Mouse (Mus musculus) A20 (cell line): ENCODE results near the gene Tnnc2.

Experiments used
- DNase-seq: peaks from one replicate; pipeline ENCODE4 v3.0.0-alpha.2; 2011; ENCODE audit warnings: low read depth, low spot score

Gene Tnnc2

DNA sequence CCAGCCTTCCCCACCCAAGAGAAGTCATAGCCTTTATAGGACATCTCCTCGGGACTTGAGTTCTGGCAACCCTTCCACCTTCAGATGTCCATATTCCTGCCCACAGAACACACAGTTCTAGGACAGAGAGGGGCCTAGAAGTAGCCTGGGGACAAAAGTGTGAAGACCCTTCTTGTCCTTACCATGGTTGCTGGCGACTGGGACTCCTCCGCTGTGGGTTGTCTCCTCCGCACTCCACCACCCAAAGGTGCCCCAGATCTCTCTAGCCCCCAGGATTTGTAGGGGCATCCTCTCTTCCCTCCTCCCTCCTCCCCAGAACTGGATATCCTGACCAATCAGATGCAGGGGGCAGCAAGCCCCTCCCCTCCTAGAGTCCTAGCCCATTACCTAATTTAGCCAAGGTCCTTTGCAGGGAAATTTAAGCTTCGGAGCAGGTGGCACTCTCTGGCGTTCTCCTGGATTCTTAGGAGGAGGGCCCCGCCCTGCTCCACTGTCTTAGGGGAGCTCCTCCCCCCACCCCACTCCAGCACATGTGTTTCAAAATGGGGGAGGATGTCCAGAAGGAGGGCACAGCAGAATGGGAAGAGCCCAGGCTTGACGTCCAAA, at the start of gene Tnnc2:
TSS of gene Tnnc2 (minus strand) at position 487 of the 606 bp plus-strand sequence.
- no peak for DNase-seq

DNA sequence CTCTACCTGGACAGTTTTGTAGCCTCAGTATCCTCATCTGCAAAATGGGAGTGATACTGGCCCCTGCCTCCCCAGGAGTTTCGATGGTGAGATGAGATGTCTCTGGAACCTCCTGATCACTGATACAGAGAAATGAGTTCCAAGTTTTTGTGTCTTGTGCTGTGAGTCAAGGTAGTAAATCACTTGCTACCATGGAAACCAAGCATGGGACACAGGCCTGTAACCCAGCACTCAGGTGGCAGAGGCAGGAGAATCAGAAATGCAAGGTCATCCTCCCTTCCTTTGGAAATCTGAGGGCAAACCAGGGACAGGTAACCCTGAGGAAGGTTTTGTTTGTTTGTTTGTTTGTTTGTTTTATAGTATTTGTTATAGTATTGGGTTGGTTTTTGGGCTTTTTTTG, 49.3 kb upstream of the Tnnc2 start:
- DNase-seq = no peak

DNA sequence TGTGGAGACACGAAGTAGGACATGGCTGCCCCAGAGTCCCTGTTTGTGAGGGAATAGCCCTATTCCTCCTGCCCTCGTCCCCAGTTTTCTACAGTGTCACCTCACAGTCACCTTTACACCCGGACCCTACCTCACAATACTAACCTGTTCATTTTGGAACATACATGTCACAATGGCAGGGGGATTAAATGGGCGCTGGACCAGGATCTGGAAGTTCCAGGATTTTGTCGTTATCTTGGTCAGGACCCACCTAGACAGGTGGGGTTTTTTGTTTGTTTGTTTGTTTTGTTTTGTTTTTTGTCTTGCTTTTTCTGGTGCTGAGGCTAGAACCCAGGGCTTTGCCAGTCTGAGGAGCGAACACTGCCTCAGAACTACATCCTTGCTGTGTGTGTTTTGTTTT, 48.7 kb upstream of the Tnnc2 start, which contains the start of gene Spata25:
TSS of gene Spata25 (minus strand) at position 101 of the 400 bp plus-strand sequence.
- no peak for DNase-seq

DNA sequence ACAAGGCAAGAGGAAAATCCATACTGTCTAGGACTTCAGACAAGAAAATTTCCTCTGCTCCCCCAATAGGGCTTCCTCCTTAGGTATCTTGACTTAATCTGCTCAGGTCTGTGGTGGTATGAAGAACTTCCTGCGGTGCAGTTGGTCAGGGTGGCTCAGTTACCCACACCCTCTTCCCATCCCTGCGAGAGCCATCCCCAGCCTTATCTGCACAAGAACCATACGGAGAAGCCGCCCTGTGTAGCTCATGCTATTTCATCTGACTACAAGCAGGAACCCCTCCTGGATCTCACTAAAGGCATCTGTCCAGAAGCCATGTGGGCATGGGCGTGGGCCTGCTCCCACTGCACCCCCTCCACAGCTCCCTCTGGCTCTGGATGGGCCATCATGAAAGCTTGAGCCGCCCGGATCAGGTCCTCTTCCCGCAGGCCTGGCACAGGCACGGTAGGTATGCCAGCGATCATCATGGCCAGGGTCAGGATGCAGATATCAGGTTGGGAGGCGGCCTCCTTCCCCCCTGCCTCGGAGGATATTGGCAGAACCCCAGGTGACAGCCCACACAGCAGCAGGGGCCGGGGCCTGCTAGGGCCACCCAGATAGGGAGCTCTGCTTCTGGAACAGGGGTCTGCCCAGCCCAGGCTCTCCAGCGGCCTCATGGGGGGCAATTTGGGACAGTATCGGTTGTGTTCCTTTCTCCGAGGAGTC, 47.5 kb upstream of the Tnnc2 start:
- no peak for DNase-seq

DNA sequence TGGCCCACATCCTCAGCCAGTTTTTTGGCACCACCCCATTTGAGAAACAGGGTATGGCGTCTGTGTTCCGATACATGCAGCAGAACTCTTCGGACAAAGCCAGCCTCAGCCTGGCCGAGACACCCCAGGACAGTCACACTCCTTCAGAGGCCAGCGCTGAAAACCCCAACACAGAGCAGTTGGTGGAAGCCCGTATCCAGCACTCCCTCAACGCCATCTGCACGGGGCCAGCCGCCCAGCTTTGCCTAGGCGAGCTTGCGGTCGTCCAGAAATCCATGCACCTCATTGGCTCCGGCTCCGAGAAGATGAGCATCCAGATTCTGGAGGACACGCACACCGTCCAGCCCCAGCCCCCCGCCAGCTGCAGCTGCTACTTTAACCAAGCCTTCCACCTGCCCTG, 45.8 kb upstream of the Tnnc2 start:
- no peak for DNase-seq

DNA sequence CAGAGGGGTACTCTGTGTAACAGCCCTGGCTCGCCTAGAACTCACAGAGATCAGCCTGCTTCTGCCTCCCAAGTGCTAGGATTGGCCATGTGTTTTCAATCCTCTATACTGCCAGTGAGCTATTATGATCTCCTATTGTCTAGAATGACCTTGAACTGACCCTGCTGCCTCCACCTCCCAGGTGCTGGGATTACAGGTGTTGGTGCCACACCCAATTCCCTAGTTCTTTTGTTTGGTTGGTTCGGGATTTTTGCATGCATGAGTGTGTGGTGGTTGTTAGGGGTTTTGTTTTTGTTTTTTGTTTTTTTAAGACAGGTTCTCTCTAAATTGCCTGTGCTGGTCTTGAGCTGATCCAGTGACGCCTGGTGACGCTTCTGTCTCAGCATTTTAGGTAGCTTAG, 44.2 kb upstream of the Tnnc2 start:
- no peak for DNase-seq

DNA sequence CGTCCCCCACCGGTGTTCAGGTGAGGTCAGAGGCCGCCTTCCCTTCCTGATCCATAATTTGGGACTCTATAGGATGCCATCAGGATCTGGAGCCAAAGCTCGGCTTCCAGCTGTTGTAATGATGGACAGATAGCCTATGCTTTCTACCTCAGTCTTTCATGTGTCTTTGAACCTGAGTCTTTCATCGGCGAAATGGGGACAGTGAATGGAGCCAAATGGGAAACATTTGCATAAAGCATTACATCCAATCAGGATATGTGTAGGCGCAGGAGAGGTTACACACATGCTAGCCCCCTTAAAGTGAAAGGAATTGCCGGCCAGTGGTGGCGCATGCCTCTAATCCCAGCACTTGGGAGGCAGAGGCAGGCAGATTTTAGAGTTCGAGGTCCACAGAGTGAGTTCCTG, 43.4 kb upstream of the Tnnc2 start:
- DNase-seq = no peak

DNA sequence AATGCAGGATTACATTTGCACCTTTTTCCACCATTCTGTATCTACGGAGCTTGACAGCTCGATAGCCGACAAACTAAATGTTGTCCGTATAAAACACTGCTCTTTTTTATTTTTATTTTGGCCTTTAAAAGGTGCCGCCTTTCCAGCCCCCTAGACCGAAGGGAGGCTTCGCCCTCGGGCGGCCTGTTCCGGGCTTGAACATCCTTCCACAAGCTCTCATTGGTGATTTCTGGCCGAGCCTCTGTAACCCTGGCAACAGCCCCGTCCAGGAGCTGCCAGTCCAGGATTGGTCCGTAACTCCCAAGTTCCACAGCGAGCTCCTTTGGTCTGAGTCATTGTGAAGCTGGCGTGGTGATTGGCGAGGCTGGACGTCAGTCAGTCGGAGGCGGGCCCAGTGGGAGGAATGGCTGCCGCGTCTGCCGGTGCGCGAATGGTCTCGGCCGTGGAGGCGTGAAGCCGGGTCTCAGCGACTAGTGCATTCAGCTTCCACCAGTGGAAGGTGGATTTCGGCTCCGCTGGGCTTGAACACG, 42.9 kb upstream of the Tnnc2 start, which contains the start of gene Zswim1:
TSS of gene Zswim1 (plus strand) at position 51 of the 530 bp plus-strand sequence.
- peak; percentile 96 for DNase-seq

DNA sequence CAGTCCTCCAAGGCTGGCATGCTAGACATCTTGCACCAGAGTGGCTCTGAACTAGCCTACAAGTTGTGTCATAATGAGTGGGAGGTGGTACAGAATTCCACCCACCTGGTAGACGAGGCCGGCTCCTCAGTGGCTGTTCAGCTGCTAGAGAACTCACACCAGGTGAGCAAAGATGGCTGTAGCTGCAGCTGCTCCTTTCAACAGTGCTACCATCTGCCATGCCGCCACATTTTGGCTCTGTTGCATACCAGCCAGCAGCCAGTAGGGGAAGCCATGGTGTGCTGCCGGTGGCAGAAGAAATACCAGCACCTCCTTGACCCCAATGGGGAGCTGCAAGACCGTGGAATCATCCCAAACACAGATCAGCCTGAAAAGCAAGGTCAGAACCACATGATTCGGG, 41.3 kb upstream of the Tnnc2 start:
- DNase-seq = no peak

DNA sequence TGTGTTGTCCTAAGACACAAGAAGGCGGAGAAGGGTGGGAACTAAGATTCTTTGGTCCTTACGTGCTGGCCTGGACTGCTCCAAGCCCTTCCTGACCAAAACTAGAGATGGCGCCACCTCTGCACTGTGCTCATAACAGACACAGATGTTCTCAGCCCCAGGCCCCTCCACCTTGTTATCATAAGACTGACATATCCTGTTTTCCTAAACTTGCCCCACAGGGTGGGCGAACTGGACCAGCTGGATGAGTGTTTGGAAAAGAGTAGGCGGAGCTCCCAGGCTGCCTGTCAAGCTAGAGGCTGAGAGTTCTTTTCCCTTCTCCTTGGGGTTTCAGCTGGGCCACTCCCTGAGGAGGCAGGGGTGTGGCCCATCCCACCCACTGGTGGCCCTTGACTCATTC, 37.9 kb upstream of the Tnnc2 start:
- DNase-seq = no peak

DNA sequence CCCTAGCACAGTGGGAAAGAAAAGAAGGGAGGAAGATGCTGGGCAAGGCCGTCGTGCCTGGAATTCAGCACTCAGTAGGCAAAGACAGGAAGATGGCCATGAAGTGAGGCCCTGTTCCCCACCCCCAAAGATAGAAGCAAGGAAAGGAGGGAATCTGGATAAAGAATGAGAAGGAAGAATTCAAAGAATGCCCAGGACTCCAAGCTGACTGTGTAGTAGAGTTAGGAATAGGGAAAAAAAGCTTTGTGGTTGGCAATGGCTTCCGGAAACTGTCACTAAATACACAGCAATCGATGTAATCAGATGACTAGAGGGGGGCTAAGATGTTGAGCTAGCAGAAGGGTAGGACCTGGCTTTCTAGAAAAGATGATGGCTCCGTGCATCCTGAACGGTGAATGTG, 37.4 kb upstream of the Tnnc2 start:
- DNase-seq = no peak

DNA sequence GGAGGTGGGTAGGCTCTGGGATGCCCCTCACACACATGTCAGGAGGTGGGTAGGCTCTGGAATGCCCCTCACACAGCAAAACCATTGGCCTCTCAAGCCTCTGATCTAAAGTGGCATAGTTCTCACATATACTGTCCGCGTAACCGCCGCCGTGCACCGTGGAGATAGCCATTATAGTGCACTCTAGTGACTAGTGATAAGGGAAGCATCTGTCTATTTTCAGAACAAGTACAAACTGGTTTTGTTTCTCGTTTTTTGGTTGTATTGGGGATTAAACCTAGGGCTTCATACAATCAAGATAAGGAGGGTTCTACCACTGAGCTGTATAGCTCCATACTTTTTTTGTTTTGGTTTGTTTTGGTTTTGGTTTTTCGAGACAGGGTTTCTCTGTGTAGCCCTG, 36.1 kb upstream of the Tnnc2 start:
- no peak for DNase-seq

DNA sequence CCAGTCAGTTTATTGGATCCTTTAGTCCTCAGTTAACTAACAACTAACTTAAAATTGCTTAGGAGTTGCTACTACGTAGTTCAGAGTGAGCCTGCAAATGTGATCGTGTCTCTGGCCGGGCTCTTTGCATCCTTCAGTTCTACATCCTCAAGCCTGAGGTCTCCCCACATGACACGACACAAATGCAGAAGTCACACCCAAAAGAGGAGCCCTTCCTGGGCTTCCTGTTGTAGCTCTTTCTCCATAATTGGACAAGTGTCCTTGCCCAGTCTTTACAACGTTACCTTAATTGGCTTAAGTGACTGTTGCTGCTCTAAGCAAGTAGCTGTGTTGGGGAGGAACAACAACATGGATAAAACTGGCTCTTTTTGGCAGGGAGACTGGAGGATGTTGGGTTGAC, 35.6 kb upstream of the Tnnc2 start:
- no peak for DNase-seq

DNA sequence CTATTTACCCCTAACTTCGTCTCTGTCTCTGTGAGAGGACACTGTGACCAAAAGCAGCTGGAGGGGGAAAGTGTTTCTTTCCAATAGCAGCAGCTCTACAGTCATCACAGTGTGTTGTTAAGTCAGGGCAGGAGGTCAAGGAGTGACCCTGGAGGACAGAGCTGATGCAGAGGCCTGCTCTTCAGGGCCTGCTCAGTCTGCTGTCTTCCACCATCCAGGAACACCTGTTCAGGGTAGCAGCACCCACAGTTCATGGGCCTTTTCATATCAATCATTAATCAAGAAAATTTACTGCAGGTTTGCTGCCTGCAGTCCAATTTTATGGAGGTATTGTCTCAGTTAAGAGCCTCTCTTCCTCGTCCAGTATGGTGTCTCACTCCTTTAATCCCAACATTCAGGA, 33.8 kb upstream of the Tnnc2 start:
- no peak for DNase-seq

DNA sequence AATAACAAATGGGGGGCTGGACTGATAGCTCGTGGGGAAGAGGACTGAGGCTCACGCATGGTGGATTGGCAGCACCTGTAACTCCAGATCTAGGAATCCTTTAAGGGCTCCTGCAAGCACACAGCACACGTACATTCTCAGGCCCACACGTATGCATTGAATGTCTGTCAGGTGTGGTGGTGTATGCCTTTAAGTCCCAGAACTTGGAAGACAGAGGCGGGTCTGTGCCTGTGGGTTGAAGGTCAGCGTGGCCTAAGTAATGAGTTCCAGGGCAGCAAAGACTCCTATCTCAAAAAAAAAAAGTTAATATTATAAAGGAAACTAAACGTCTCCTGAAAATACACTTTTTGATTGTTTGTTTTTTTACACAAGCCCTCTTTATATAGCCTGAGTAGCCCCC, 26.8 kb upstream of the Tnnc2 start:
- no peak for DNase-seq

DNA sequence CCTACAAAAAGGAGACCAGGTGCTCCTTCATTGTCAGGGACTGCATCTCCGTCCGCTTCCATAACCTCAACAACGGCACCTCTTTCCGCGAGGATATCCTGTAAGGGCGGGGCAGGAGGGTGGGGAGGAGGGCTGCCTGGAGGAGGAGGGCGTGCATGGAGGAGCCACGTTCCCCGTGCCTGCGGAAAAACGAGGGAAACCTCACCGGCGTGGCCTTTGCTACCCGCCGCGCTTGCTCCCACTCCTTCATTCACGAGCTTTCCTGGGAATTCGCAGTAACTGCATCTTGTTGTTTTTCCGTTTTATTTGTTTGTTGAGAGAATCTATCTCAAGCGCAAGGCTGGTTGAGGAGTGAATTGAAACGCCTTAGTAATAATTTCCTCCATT, 25.6 kb upstream of the Tnnc2 start:
- no peak for DNase-seq

DNA sequence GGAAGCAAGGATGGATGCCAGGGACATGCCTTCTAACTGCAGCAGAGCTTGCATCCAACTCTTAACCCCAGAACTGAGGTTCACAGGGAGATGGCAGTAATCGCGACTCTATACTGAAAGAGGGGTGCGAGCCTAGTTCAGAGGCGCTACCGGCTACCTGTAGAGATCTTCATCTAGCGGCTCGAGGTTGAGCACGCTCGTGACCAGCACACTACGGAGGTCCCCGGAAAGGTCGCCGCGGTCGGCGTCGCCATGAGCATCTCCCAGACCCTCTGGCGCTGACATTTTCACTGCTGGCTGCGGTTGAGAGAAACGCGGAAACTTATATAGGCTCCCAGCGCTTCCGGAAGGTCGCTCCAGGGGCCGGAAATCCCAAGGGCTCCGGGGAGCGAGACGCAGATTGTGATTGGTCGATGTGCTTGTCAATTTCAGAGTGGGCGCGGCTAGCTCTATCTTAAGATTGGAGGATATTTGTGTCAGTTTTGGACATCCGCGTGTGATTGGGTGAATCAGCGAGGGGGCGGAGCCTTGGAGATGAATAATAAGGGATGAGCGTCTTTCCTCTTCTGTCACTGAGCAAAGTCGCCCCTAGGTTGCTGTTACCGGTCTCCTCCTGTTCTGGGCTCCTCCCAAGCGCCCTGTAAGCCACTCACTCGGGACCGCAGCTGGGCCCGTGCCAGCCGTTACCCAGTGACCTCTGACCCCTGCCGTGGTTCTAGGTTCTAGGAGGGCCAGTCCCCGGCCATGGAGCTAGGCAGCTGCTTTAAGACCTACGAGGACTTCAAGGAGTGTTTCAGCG, 25.0 kb upstream of the Tnnc2 start, which contains the start of the genes Acot8 and Zswim3:
TSS of gene Acot8 (minus strand) at position 350 of the 799 bp plus-strand sequence.
TSS of gene Zswim3 (plus strand) at position 566 of the 799 bp plus-strand sequence.
- peak; percentile 100 for DNase-seq

DNA sequence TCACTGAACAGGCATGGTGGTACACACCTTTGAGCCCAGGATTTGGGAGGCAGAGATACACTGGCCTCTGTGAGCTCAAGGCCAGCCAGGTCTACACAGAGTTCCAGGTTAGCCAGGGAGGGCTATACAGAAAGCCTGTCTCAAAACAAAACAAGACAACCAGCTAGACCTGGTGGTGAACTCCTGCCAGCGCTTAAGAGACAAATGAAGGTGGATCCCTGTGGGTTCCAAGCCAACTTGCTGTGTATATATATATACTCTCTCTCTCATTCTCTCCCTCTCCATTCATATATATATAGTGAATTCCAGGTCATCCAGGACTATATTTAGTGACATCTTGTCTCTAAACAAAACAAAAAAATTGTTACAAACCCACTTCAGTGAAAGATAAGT, 24.1 kb upstream of the Tnnc2 start:
- peak; percentile 48 for DNase-seq

DNA sequence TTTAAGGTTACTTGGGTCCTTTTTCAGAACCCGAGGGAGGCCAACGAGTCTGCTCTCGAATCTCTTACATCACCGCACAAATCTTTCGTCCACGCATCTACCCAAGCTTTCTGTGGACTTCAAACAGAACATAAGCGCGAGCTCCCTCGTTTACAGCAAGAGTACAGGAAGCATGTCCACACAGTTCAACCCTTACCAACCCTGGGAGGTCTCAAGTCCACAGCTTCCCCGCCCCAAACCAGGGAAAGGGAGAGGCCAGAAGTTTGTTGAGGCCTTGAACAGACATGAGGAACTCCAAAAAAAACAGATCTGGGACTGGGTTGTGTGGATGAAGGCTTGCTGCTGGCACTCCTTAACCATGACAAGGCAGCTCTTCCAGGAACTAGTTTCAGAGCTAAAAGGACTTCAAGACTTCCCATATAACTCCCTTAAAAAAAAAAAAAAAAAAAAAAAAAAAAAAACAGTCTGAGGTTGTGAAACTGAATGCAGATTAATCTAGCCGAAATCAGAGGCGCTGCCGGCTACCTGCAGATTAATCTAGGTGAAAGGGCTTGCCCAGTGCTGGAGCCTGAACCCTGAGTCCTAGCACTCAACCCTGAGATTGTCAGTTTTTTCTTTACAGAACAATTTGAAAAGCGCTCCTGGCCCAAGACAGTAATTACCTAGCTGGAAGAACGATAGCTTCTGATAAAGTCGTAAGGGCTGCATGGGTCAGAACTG, 23.6 kb upstream of the Tnnc2 start:
- DNase-seq = no peak

DNA sequence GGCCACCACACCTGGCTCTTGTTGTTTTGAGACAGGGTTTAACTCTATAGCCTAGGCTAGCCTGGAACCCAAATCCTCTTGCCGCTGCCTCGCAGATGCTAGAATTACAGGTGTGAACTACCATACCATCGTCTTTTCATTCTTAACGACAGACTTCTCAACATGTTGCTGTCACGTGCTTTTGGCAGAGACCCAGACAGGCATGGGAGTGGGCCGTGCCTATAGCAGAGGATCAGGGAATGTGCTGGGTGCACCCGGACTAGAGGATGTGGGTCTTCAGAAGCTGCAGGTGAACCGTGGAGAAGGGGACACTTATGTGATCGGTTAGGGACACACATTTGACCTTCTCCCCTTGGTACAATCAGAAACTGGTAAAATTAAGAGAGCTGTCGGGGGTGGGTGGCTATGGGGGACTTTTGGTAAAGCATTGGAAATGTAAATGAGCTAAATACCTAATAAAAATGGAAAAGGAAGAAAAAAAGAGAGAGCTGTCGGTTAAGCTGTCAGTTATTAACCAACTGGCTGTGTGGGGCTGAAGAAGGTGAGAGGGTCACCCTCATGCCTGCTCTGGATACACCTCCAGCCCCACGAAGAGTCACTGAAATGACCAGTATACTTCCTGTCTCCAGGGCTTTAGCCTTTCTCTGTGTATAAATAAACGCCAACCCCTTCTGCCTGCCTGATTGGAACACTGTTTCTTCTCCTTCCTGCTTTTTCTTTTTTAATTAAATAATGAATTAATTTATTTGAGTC, 20.7 kb upstream of the Tnnc2 start:
- no peak for DNase-seq

DNA sequence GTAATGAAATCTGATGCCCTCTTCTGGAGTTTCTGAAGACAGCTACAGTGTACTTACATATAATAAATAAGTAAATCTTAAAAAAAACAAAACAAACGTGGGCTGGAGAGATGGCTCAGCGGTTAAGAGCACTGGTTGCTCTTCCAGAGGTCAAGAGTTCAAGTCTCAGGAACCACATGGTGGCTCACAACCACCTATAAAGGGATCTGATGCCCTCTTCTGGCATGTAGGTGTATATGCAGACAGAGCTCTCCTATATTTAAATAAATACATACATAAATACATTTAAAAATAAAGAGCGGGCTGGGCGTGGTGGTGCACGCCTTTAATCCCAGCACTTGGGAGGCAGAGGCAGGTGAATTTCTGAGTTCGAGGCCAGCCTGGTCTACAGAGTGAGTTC, 18.8 kb upstream of the Tnnc2 start:
- peak; percentile 56 for DNase-seq
